Mouse (Mus musculus) cerebellum, adult 2 months (tissue): ENCODE results near the gene Gid8.

Experiments
- CTCF ChIP-seq: fragments of 200-500 bp; IDR thresholded peaks from 2 replicates; pipeline ENCODE4 v1.5.1; 2011; ENCODE audit warnings: low read depth, mild to moderate bottlenecking, control low read depth, low read length, moderate library complexity, borderline replicate concordance; ENCODE audit not compliant: insufficient read depth
- POLR2A ChIP-seq: fragments of 200-500 bp; IDR thresholded peaks from 2 replicates; pipeline ENCODE4 v1.6.1; 2011; ENCODE audit warnings: low read length, control low read depth, borderline replicate concordance; ENCODE audit not compliant: insufficient read depth

DNA sequence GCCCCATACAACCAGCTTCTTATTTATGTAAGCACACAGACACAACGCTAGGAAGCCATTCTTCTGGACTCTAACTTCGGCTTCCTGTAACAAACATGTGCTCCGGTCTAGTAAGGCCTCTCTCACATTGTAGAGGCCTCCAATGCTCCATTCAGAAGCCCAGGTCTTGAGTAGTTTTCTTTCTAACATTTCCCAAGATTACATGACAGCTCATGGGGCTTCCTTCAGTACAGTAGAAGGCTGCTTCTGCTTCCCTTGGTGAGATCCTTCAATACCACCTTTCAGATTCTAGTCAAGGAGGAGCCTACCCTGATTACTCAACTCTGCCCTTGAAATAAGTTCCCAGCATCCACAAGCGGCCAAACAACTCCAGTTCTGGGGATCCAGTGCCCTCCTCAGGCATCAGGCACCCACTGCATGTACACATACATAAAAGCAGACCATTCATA is 7.2 kb upstream of the Gid8 start:
- TF ChIP-seq POLR2A (no peak), CTCF (no peak)
